Mouse (Mus musculus): ENCODE measurements around the gene Ms4a18.

DNA sequence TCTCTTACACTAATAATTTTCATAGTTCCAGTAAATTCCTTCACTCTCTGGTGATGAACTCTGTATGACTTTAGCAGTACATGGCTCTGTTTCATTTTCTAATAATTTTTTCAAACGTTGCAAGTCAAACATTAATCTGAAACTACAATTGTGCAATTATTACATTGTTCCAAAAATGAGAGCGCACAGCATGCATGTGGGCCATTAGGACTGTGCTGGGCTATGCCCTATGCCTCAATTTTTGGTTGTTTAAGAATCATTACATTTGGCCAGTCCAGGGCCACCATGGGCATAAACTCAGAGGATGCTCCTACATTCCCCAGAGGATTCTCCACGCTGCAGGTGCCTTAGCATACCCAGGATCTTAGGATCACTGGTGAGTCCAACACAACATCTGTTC lies 35.4 kb upstream of the Ms4a18 start:
- TF ChIP-seq POLR2A (IDR thresholded peaks at IDR 0.05; ENCODE audit: insufficient read depth, low read length) (no peak), CTCF (IDR thresholded peaks at IDR 0.05; ENCODE audit: low read depth, low read length) (no peak)
